Mouse (Mus musculus) forebrain, embryonic 14.5 days (tissue): ENCODE measurements at regions not wholly inside any gene's neighbourhood (a gene's known extent, or its start where the extent isn't known, plus 50 kb on each side); places are given as distances from the start of the nearest gene placed in this dataset.
"Not testable (repeated sequence)": the region's sequence is repeated elsewhere in the genome, so short reads cannot be mapped to it uniquely, and the experiment has no call there.

Experiments used
- ATAC-seq: fragments of 200-750 bp; cut with Nextera tagmentation; 2 replicates; pipeline ENCODE4 v1.8.0; 2017; ENCODE audit warnings: mild to moderate bottlenecking, moderate library complexity
- DNase-seq: peaks from one replicate; pipeline ENCODE4 v3.0.0-alpha.2; 2015; ENCODE audit warnings: low spot score
- H3K27ac ChIP-seq: fragments of 300-500 bp; sonication (generic); 2 replicates; pipeline ENCODE4 v1.5.1; 2014; ENCODE audit warnings: low read depth, mild to moderate bottlenecking, control low read depth, low read length, moderate library complexity
- H3K27me3 ChIP-seq: fragments of 300-500 bp; sonication (generic); replicated peaks from 2 replicates; pipeline ENCODE4 v1.6.1; 2014; ENCODE audit warnings: low read length, control low read depth, mixed read lengths; ENCODE audit not compliant: control insufficient read depth, insufficient read depth
- H3K36me3 ChIP-seq: fragments of 300-500 bp; sonication (generic); 2 replicates; pipeline ENCODE4 v1.6.1; 2014; ENCODE audit warnings: low read length, control low read depth; ENCODE audit not compliant: control insufficient read depth, insufficient read depth
- H3K4me1 ChIP-seq: fragments of 300-500 bp; sonication (generic); 2 replicates; pipeline ENCODE4 v1.6.1; 2014; ENCODE audit warnings: antibody characterized with exemption, low read length, control low read depth; ENCODE audit not compliant: control insufficient read depth, insufficient read depth
- H3K4me2 ChIP-seq: fragments of 300-500 bp; sonication (generic); 2 replicates; pipeline ENCODE4 v1.6.1; 2014; ENCODE audit warnings: mild to moderate bottlenecking, control low read depth, low read length
- H3K4me3 ChIP-seq: fragments of 300-500 bp; sonication (generic); 2 replicates; pipeline ENCODE4 v1.5.1; 2014; ENCODE audit warnings: low read depth, low read length, control low read depth
- H3K9ac ChIP-seq: fragments of 300-500 bp; sonication (generic); 2 replicates; pipeline ENCODE4 v1.6.1; 2014; ENCODE audit warnings: mild to moderate bottlenecking, low read length, control low read depth, moderate library complexity
- H3K9me3 ChIP-seq: fragments of 300-500 bp; sonication (generic); replicated peaks from 2 replicates; pipeline ENCODE4 v1.6.1; 2016; ENCODE audit warnings: low read length, control low read depth, mixed read lengths; ENCODE audit not compliant: control insufficient read depth
- WGBS: fragments of 180-500 bp; shearing (Covaris S2); extraction: QIAGEN DNeasy Blood & Tissue Kit; methylation state at CpG from one replicate; pipeline ENCODE4 v1.1.7; 2014; 5-methylcytosine and 5-hydroxymethylcytosine counted together

DNA sequence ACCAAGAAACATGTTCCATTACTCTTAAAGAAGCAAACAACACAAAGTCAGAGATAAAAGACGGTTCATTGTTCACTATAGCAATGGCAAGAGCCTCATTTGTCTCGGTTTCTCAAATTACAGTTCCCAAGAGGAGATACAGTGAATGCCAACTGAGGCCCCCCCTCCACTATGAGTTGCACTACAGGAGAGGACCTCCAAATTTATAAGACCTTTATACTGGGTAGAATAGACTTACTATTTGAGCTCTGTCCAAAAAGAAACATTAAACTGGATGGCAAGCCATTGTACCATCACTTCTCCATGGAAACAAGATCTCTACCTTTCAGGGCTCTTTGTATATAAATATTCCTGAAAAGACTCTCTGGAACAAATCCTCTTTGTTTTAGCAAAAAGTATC, 66.4 kb downstream of the Fundc1 start:
- H3K27ac ChIP-seq: no peak overlapping the region
- ATAC-seq (no peak), DNase-seq (peak; percentile 2)
- H3K36me3 ChIP-seq: no peaks in the 10 kb centered on the region
- H3K9me3 ChIP-seq: no peaks in the 10 kb centered on the region
- WGBS: 76% methylated on average over 2 of the region's 2 CpGs
- no peaks in the 10 kb centered on the region for H3K4me1 ChIP-seq
- no peak overlapping the region for H3K9ac ChIP-seq
- no peak overlapping the region for H3K4me3 ChIP-seq
- H3K27me3 ChIP-seq: no peaks in the 10 kb centered on the region
- no peak overlapping the region for H3K4me2 ChIP-seq

DNA sequence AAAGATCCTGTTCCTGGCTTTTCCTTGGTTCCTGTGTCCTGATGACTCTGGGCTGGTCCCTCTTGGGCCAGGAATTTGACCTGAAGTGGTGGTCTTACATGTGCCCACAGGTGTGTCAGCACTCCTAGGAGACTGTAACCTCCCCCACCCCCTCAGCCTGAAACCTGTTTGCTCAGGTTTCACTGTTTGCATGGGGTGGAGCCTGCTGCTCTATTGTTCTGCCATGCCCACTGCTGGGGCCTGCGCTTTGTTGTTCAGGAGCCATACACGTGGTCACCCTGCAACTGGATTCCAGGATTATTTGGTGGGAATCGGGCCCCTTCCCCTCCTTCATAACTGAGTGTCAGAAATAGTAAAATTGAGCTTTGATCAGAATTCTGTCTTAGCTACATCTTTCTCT, 99.0 kb downstream of the Fundc1 start:
- not testable (repeated sequence) for ATAC-seq, H3K4me3 ChIP-seq, H3K4me1 ChIP-seq, H3K9ac ChIP-seq, H3K9me3 ChIP-seq, H3K36me3 ChIP-seq, H3K27ac ChIP-seq, DNase-seq, H3K4me2 ChIP-seq, H3K27me3 ChIP-seq
- 48% methylated on average over 3 of the region's 3 CpGs for WGBS

DNA sequence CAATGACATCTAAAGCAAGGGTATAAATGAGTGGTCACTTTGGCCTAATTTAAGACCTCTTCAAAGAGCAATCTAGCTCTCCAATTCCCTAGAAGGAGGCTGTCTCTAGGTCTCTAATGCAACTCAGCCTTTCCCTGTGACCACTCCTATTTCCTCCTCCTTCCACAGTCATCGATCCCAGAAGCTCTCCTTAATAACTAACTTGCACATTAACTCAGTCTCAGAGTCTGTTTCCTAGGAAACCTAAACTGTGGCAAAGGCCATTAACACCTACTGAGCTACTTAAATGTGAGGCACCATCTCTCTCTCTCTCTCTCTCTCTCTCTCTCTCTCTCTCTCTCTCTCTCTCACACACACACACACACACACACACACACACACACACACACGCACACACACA, 115.6 kb downstream of the Fundc1 start:
- no peak overlapping the region for H3K4me3 ChIP-seq
- no peak for DNase-seq
- H3K27me3 ChIP-seq: no peaks in the 10 kb centered on the region
- H3K4me1 ChIP-seq: no peaks in the 10 kb centered on the region
- no peak for ATAC-seq
- WGBS: 64% methylated on average over 2 of the region's 2 CpGs
- no peak overlapping the region for H3K4me2 ChIP-seq
- H3K9ac ChIP-seq: no peak overlapping the region
- no peak overlapping the region for H3K27ac ChIP-seq
- H3K36me3 ChIP-seq: no peaks in the 10 kb centered on the region
- no peaks in the 10 kb centered on the region for H3K9me3 ChIP-seq

DNA sequence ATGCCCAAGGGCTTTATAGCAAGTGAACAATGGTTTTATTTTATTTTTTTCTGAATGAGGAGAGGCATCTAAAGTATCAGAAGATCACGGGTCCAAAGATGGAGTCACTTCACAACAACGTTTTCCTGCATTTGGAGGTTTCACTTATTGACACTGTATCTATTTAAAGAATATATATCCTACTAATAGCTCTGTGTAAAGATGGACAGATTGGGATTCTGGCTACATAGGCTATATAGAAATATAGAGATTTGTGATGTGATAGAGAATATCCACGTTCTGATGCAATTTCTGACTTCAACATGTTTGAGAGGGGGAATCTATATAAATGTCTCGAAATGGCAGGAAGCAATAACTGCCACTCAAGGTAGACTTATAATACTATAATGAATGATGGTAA, 96.0 kb upstream of the Efhc2 start:
- Histone ChIP-seq H3K4me3 (no peak overlapping the region), H3K9me3 (no peaks in the 10 kb centered on the region), H3K4me2 (no peak overlapping the region), H3K4me1 (no peaks in the 10 kb centered on the region), H3K27ac (no peak overlapping the region), H3K27me3 (no peaks in the 10 kb centered on the region), H3K36me3 (no peaks in the 10 kb centered on the region), H3K9ac (no peak overlapping the region)
- no peak for ATAC-seq
- DNase-seq: peak; percentile 2
- 72% methylated on average over 4 of the region's 4 CpGs for WGBS

DNA sequence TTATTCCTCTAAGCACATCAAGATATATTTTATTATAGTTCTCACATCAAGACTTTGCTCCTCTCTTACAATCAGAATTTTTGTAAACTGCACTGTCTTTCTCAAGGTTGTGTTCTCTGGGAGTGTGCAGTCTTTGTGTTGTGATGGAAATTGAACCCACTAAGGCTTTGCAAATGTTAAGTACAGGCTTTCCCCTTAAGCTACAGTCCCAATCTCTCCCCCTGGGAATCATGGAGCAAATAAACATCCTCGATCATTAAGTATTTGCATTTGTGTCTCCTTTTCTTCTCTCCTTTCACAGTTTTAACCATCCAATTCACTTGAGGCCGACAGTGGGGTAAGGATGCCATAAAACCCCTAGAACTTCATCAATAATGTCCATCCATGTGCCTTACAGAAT, 85.1 kb upstream of the Efhc2 start:
- no peak for ATAC-seq
- no peaks in the 10 kb centered on the region for H3K4me1 ChIP-seq
- no peak overlapping the region for H3K27ac ChIP-seq
- DNase-seq: no peak
- H3K4me3 ChIP-seq: no peak overlapping the region
- WGBS: 57% methylated on average over 2 of the region's 2 CpGs
- H3K9me3 ChIP-seq: no peaks in the 10 kb centered on the region
- no peaks in the 10 kb centered on the region for H3K27me3 ChIP-seq
- H3K36me3 ChIP-seq: no peaks in the 10 kb centered on the region
- H3K9ac ChIP-seq: no peak overlapping the region
- no peak overlapping the region for H3K4me2 ChIP-seq
